Mouse (Mus musculus) Patski (cell line): ENCODE data around the gene Faf1. TPM values are rescaled to one million over a fixed set of nuclear protein-coding genes. Genes with fewer than 3 reads are reported as not detected.
"Not testable (repeated sequence)": the region's sequence is repeated elsewhere in the genome, so short reads cannot be mapped to it uniquely, and the experiment has no call there.

Source experiments
- ATAC-seq: fragments of 100-300 bp; one replicate; pipeline ENCODE4 v1.8.0; 2021
- CTCF ChIA-PET: fragments of 350-600 bp; sonication (Branson Sonifier 250); formaldehyde crosslinking; loops from one replicate; lab custom pipeline; 2022; ENCODE audit warnings: inconsistent platforms; lab: Charles Lee
- POLR2A ChIA-PET: fragments of 350-600 bp; sonication (Branson Sonifier 250); formaldehyde crosslinking; loops from one replicate; lab custom pipeline; 2022; ENCODE audit warnings: antibody characterized with exemption, inconsistent platforms; lab: Charles Lee
- DNase-seq: peaks from one replicate; pipeline ENCODE4 v3.0.0-alpha.2; 2011; ENCODE audit warnings: low read depth, low spot score
- H3K27me3 ChIP-seq: fragments of 371-371 bp; one replicate; pipeline ENCODE4 v1.5.1; 2021
- CTCF ChIP-seq: fragments of 100-300 bp; IDR thresholded peaks from one replicate; pipeline ENCODE4 v1.5.1; 2021
- in situ Hi-C: fragments of 300-500 bp; cut with MboI; formaldehyde crosslinking; loops from 3 replicates; pipeline ENCODE4 v1.11.1; 2018; ENCODE audit warnings: low pct_unique_long_range_greater_than_20kb, mixed read lengths
- polyA plus RNA-seq: library from polyadenylated mRNA; unstranded; gene quantifications from one replicate; pipeline ENCODE4 v1.2.3, GENCODE M21; 2021

Gene Faf1
- polyA plus RNA-seq, 1 experiment from 2014 or later, result 27.2 TPM

DNA sequence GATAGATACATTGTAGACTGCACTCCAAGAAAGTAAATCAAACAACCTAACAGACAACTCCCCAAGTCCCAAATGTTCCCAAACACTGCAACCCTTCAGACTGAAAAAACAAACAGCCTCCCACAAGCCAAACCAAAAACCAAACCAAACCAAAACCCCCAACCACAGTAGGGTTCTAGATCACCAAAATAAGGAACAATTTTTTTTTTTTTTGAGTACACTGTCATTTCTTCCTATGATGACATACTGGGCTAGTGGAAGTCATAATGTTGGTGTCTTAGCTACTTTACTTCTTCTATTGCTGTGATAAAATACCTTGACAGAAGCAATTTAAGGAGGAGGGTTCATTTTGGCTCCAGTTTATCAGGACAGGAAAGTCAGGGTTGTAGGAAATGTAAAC lies 16.3 kb downstream of the Faf1 start:
- TF ChIP-seq CTCF, result no peak
- ChIA-PET POLR2A (no interaction called here), CTCF (interaction anchor here (0.7 kb wide), 1 partner anchor 10 kb away, joined by 4 read pairs; no protein-coding TSS in a partner anchor)
- H3K27me3 ChIP-seq, result no peaks in the 10 kb centered on the region
- ATAC-seq, result no peak
- no peak for DNase-seq
- in situ Hi-C loops, result no loop called here

DNA sequence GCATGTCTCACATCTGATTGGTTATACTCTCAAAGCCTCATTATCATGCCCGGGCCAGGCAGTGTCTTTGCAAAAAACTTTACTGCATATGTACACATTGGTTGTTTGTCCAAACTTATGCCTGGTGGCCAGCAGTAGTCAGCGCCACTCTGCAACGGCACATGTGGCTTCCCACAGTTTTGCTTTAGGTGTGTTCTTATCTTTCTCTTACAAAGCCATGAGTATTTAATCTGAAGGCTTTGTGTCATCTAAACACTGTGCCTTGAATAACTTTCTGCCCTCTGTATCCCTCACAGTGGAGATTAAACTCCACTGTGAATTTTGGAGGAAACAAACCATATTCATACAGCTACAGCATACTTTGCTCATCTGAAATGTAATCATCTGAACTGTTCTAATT lies 24.3 kb downstream of the Faf1 start:
- CTCF ChIA-PET, DNase-seq, POLR2A ChIA-PET, H3K27me3 ChIP-seq, ATAC-seq: not testable (repeated sequence)
- in situ Hi-C loops, result loop anchor here (10.0 kb wide), 1 partner anchor 126 kb away; no protein-coding TSS in a partner anchor

DNA sequence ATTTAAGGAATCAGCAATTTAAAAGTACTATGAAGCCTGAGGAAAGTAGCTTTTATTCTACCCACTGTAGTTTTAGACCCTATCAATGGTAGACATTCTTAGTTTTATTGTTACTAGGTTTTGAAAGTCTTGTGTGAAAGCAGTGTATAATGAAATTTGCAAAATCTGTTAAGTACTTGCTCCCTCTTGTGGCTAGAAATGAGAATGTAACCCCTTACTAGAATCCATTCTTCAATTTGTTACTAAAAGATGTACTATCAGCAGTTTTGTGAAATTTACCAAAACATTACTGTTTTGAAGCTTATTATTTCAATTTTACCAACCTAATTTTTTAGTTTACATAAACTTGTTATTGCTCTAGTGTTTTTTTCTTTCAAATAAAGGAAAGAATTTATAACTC lies 27.2 kb downstream of the Faf1 start:
- peak; percentile 18 for TF ChIP-seq CTCF
- POLR2A ChIA-PET, result interaction anchor here (1.4 kb wide), 1 partner anchor 16 kb away, joined by 4 read pairs; no protein-coding TSS in a partner anchor
- in situ Hi-C loops, result loop anchor here (10.0 kb wide), 1 partner anchor 129 kb away; no protein-coding TSS in a partner anchor
- ATAC-seq, result no peak
- DNase-seq, result peak; percentile 7
- no peaks in the 10 kb centered on the region for H3K27me3 ChIP-seq
- CTCF ChIA-PET, result interaction anchor here (0.8 to 2.4 kb wide), 15 partner anchors 14 to 406 kb away, joined by 3 to 8 read pairs (median 4); no protein-coding TSS in a partner anchor

DNA sequence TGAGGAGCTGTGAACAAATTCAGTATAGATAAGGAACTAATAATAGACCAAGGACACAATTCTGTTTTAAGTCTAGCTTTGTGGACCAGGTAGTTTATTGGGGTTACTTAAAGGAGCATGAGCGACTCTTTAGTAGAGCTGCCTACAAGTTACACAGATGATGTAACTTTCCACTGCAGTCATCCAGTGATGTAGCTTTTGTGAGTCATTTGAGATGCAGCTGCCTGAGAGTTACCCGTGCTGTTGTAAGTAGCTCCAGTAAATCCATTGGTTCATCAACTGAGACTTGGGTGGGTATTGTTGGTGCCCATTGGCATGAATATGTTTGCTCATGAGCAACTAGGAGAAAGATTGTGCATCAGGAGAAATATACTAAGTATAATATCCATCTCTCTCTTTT lies 29.0 kb downstream of the Faf1 start:
- CTCF ChIA-PET, result interaction anchor here (0.7 to 1.6 kb wide), 7 partner anchors 13 to 316 kb away, joined by 3 to 4 read pairs (median 3); no protein-coding TSS in a partner anchor
- no peak for TF ChIP-seq CTCF
- in situ Hi-C loops, result loop anchor here (10.0 kb wide), 1 partner anchor 131 kb away; no protein-coding TSS in a partner anchor

DNA sequence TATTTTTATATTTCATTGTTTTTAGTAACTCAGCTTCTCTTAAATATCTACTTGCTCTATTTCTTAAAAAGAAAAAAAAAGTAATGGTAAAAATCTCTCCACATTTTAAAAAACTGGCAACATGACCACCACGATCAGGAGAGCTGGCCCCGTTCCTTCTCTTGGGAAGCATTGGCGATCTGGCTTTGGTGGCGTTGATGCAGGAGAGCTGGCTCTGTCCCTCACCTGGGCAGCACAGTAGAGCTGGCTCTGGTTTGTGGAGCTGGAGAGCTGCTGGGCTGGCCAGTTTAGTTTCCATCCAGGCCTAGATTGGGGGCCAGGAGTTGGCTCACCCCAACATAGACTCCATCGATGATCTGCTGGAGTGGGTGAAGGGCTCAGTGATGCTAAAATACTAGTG lies 42.9 kb downstream of the Faf1 start:
- no peak for TF ChIP-seq CTCF
- POLR2A ChIA-PET, result no interaction called here
- DNase-seq (no peak), ATAC-seq (no peak)
- in situ Hi-C loops, result loop anchor here (10.0 kb wide), 1 partner anchor 214 kb away; no protein-coding TSS in a partner anchor
- CTCF ChIA-PET, result no interaction called here
- no peaks in the 10 kb centered on the region for H3K27me3 ChIP-seq

More for the DNA sequence above, 29.0 kb downstream of the Faf1 start:
- no peaks in the 10 kb centered on the region for H3K27me3 ChIP-seq
- POLR2A ChIA-PET, result no interaction called here
- no peak for DNase-seq
- no peak for ATAC-seq

DNA sequence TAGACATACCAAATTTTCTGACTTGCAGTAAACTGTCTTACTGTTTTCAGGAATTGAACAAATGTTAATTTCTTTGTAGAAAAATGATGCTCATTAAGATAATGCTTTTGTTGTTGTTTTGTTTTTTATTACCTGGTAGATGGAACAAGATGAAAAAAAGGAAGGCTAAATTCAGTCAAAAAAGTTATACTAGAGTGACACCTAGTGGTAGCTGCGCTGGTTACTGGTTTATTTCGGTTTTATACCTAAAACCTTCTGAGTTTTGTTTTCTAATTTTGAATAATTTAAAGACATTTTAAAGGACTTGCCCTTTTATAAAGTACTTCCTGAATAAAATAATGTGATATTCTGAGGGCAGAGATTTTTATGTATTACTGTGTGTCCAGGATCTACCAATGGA lies 52.9 kb downstream of the Faf1 start:
- ChIA-PET CTCF (interaction anchor here (0.9 to 1.6 kb wide), 2 partner anchors 225 to 287 kb away, joined by 3 to 4 read pairs; no protein-coding TSS in a partner anchor), POLR2A (interaction anchor here (0.6 kb wide), 1 partner anchor 32 kb away, joined by 3 read pairs; no protein-coding TSS in a partner anchor)
- TF ChIP-seq CTCF, result peak; percentile 31
- ATAC-seq, result no peak
- in situ Hi-C loops, result no loop called here
- no peak for DNase-seq
- no peaks in the 10 kb centered on the region for H3K27me3 ChIP-seq

DNA sequence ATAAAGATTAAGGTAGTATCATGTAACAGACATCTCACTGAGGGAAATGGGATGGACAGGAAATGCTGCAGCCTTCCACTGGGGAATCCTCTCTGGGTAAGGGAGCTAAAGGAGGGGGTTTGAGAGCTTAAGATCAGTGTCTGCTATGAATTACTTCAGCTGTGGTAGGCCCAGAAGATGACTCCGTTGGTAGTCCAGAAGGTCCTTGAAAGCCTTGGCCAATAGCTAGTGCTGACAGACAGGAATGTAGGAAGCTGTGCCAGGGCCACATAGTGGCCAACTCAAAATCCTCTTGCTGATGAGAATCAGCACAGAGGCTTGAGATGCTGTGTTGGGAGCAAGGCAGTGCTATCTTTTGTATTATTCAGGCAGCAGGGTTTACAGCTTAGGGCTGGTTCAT lies 59.4 kb downstream of the Faf1 start:
- DNase-seq (no peak), ATAC-seq (no peak)
- ChIA-PET CTCF (interaction anchor here (1.0 kb wide), 1 partner anchor 339 kb away, joined by 3 read pairs; no protein-coding TSS in a partner anchor), POLR2A (no interaction called here)
- H3K27me3 ChIP-seq, result no peaks in the 10 kb centered on the region
- no peak for TF ChIP-seq CTCF
- in situ Hi-C loops, result no loop called here

DNA sequence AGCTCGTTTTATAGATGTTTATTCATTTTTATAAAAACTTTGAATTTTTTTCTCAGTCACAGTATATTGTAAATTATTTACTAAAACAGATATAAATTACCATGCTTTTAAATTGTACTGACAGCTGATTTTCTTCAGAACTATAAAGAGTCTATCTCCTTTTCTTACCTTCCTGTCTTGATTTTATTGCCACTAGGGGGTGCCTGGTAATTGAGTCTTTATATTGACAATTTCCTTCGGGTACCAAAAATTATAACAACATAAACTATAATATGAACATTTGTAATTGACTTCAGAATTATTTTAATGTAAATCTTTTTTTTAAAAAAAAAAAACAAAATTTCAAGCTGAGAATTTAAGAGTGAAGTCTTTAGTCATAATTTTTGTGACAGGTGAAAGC lies 67.6 kb downstream of the Faf1 start:
- peak; percentile 40 for TF ChIP-seq CTCF
- ATAC-seq (no peak), DNase-seq (no peak)
- in situ Hi-C loops, result no loop called here
- no peaks in the 10 kb centered on the region for H3K27me3 ChIP-seq
- CTCF ChIA-PET, result interaction anchor here (0.9 to 2.1 kb wide), 4 partner anchors 10 to 278 kb away, joined by 3 to 8 read pairs (median 5); no protein-coding TSS in a partner anchor
- POLR2A ChIA-PET, result no interaction called here

DNA sequence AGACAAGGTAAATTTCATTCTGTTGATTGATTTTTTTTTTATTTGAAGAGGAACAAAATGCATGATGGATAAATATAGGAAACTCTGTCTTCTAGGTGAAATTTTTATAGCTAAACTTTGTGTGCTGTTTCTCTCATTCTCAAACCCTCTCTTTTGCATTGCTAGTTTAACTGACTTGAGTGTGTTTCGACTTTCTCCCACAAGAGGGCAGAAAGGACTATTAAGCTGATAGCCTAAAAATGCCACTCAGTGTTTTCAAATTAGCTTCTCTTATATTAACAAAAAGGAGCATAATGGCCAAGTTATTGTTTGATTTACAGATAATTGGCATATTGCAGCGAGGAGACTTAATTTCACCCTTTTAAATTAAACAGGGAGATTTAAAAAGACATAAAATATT lies 82.6 kb downstream of the Faf1 start:
- peak; percentile 54 for TF ChIP-seq CTCF
- CTCF ChIA-PET, result interaction anchor here (0.6 to 2.5 kb wide), 8 partner anchors 10 to 271 kb away, joined by 3 to 8 read pairs (median 4); no protein-coding TSS in a partner anchor
- POLR2A ChIA-PET, result no interaction called here
- ATAC-seq (no peak), DNase-seq (peak; percentile 3)
- no peaks in the 10 kb centered on the region for H3K27me3 ChIP-seq
- in situ Hi-C loops, result no loop called here

DNA sequence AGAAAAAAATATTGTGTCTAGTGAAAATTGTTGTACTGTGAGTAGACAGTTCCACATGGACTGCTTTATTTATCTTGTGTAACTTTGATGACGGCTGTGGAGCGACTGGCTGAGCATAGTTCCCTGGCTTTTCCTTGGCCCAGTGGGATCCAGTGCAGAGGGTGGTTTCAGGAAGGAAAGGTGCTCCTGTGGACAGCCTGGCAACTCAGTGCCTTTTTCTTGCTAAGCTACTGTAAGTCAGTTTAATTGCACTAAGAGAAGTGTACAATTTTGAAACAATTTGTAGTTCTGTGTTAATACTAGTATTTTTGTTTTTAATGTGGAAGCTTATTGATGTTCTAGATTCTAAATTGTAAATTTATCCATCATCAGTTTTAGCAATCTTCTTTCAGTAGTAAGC lies 83.5 kb downstream of the Faf1 start:
- DNase-seq (no peak), ATAC-seq (no peak)
- no peaks in the 10 kb centered on the region for H3K27me3 ChIP-seq
- no peak for TF ChIP-seq CTCF
- POLR2A ChIA-PET, result no interaction called here
- CTCF ChIA-PET, result interaction anchor here (0.9 to 2.5 kb wide), 5 partner anchors 9 to 270 kb away, joined by 3 to 8 read pairs (median 4); no protein-coding TSS in a partner anchor
- in situ Hi-C loops, result no loop called here

DNA sequence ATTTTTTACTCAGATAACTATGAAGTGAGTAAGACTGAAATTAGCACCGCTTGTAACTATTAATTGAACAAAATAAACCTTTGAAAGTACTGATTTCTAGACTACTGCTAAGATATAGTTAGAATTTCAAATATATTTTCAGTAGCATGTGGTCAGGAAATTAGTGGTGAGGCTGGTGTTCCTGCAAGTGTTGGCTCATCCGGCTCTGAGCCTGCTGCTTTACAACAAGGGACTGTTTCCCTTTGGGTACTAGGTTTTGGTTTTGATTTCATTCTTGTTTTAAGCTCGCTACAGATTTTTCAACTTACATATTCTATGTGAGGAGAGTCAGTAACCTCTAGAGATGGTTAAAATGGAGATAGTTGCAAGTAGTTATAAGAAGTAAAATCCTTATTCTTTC lies 84.1 kb downstream of the Faf1 start:
- TF ChIP-seq CTCF, result no peak
- in situ Hi-C loops, result no loop called here
- DNase-seq (no peak), ATAC-seq (no peak)
- no peaks in the 10 kb centered on the region for H3K27me3 ChIP-seq
- ChIA-PET POLR2A (no interaction called here), CTCF (interaction anchor here (0.9 to 2.5 kb wide), 3 partner anchors 259 to 263 kb away, joined by 3 to 8 read pairs (median 6); no protein-coding TSS in a partner anchor)
